Mouse (Mus musculus) heart, embryonic 13.5 days (tissue): ENCODE measurements at regions not wholly inside any gene's neighbourhood (a gene's known extent, or its start where the extent isn't known, plus 50 kb on each side); places are given as distances from the start of the nearest gene placed in this dataset.

Experiments used
- ATAC-seq: fragments of 200-750 bp; cut with Nextera tagmentation; 2 replicates; pipeline ENCODE4 v1.8.0; 2017; ENCODE audit warnings: moderate TSS enrichment; ENCODE audit not compliant: insufficient number of reproducible peaks, low FRiP score, low TSS enrichment; ENCODE audit errors: extremely low read depth
- H3K27ac ChIP-seq: fragments of 300-500 bp; sonication (generic); replicated peaks from 2 replicates; pipeline ENCODE4 v1.5.1; 2015; ENCODE audit warnings: moderate library complexity, mild to moderate bottlenecking, inconsistent platforms
- H3K27me3 ChIP-seq: fragments of 300-500 bp; sonication (generic); replicated peaks from 2 replicates; pipeline ENCODE4 v1.6.1; 2015; ENCODE audit warnings: mild to moderate bottlenecking, inconsistent platforms
- H3K36me3 ChIP-seq: fragments of 300-500 bp; sonication (generic); 2 replicates; pipeline ENCODE4 v1.6.1; 2015; ENCODE audit warnings: mild to moderate bottlenecking, inconsistent platforms
- H3K4me1 ChIP-seq: fragments of 300-500 bp; sonication (generic); 2 replicates; pipeline ENCODE4 v1.6.1; 2015; ENCODE audit warnings: inconsistent platforms
- H3K4me2 ChIP-seq: fragments of 300-500 bp; sonication (generic); 2 replicates; pipeline ENCODE4 v1.6.1; 2015; ENCODE audit warnings: inconsistent platforms, mild to moderate bottlenecking, moderate library complexity
- H3K4me3 ChIP-seq: fragments of 300-500 bp; sonication (generic); 2 replicates; pipeline ENCODE4 v1.5.1; 2015; ENCODE audit warnings: moderate library complexity, mild to moderate bottlenecking, inconsistent platforms
- H3K9ac ChIP-seq: fragments of 300-500 bp; sonication (generic); 2 replicates; pipeline ENCODE4 v1.6.1; 2015; ENCODE audit warnings: inconsistent platforms, mild to moderate bottlenecking, moderate library complexity
- H3K9me3 ChIP-seq: fragments of 300-500 bp; sonication (generic); 2 replicates; pipeline ENCODE4 v1.6.1; 2016; ENCODE audit warnings: inconsistent platforms
- WGBS: fragments of 180-500 bp; shearing (Covaris S2); methylation state at CpG from one replicate; pipeline ENCODE4 v1.1.7; 2015; ENCODE audit warnings: mixed read lengths; 5-methylcytosine and 5-hydroxymethylcytosine counted together

DNA sequence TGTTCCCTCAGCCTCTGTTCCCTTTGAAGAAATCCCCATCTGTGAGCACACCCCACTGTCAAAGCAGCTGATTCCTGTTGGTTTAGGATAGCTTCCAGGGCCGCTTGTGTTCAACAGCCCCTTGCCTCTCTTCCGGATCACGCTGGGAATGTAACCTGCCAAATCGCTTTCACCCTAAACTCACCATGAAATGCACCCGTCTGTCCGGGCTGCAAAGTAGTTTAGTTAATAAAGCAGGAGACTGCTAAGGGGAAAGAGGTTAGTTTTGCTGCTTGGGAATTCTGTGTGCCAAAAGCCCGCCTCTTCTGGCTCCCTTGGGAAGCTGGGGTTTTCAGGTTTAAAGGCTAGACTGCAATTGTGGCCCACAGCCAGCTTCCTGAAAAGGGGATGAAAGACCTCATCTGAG is 1278.9 kb downstream of the Gsdmc2 start:
- Histone ChIP-seq H3K4me1 (peaks cover 14% of the 10 kb centered on the region), H3K4me2 (peak overlapping the region; percentile 58), H3K4me3 (peak overlapping the region; percentile 25; the same call in 1 of the 2 replicates), H3K27me3 (no peaks in the 10 kb centered on the region), H3K9ac (no peak overlapping the region), H3K36me3 (no peaks in the 10 kb centered on the region), H3K9me3 (no peaks in the 10 kb centered on the region), H3K27ac (0 out of 2 replicates have a peak overlapping the region, but pooled peaks have one; percentile 29)
- 10% methylated on average over 7 of the region's 7 CpGs for WGBS
- ATAC-seq, result no peak

DNA sequence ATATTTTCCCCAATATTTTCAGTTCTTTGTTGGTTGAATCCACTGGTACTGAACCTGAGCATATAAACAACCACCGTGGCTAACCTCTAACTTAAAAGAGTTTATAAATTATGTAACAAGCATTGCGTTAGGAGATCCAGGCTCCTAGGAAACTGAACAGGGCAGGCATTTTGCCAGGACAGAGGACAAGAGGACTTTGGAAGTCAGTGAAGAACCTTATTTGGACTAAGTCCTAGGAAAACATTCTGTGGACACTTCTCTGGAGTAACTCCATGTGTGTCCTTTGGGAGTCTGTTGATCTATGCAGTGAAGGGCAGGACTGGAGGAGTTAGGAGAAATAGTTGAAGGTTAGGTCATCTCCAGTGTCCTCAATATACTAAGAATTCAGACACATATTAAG is 1311.7 kb downstream of the Gsdmc2 start:
- no peak overlapping the region for H3K27ac ChIP-seq
- no peaks in the 10 kb centered on the region for H3K36me3 ChIP-seq
- no peak overlapping the region for H3K4me2 ChIP-seq
- no peaks in the 10 kb centered on the region for H3K27me3 ChIP-seq
- no peak for ATAC-seq
- H3K4me1 ChIP-seq, result no peaks in the 10 kb centered on the region
- H3K4me3 ChIP-seq, result no peak overlapping the region
- no peak overlapping the region for H3K9ac ChIP-seq
- H3K9me3 ChIP-seq, result no peaks in the 10 kb centered on the region
- 65% methylated on average over 2 of the region's 2 CpGs for WGBS

DNA sequence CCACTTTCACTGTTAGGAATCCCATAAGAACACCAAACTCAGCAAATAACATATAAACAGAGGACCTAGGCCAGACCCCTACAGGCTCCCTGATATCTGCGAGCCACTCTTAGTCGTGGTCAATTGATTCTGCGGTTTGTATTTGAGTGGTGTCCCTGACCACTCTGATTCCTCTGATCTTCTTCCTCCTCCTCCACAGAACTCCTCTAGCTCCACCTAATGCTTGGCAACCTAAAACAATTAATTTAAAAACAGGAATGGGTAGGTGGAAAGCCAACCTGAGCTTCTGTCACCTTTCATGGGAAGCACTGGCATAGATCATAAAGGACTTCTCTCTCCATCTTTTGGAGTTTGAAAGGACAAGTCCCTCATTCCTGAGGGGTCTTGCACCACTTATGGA is 1316.0 kb downstream of the Gsdmc2 start:
- 66% methylated on average over 3 of the region's 3 CpGs for WGBS
- no peak overlapping the region for H3K4me3 ChIP-seq
- no peak for ATAC-seq
- H3K9me3 ChIP-seq, result no peaks in the 10 kb centered on the region
- no peak overlapping the region for H3K4me2 ChIP-seq
- no peaks in the 10 kb centered on the region for H3K36me3 ChIP-seq
- no peak overlapping the region for H3K27ac ChIP-seq
- H3K9ac ChIP-seq, result no peak overlapping the region
- H3K27me3 ChIP-seq, result no peaks in the 10 kb centered on the region
- H3K4me1 ChIP-seq, result no peaks in the 10 kb centered on the region

DNA sequence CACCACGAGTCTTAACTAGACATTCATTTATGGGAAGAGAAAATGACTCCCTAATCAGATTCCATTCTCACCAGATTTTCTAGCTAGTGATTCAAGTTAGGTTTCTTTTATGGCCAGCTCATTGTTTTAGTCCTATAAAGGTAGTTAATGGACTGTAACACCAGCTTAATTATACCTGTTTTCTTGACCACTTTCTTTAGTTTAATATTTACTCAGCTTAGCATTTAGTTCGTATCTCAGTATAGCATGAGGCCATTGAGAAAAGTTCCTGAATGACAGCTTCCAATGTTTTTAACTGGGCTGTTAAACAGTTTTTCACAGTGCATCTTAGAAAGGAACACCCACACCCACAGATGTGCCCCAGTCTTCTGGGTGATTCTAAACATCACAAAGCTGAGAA is 1320.3 kb downstream of the Gsdmc2 start:
- no peak for ATAC-seq
- H3K4me2 ChIP-seq, result no peak overlapping the region
- H3K9me3 ChIP-seq, result no peaks in the 10 kb centered on the region
- H3K27ac ChIP-seq, result no peak overlapping the region
- WGBS, result 64% methylated on average over 2 of the region's 2 CpGs
- no peaks in the 10 kb centered on the region for H3K36me3 ChIP-seq
- H3K27me3 ChIP-seq, result no peaks in the 10 kb centered on the region
- H3K4me1 ChIP-seq, result no peaks in the 10 kb centered on the region
- no peak overlapping the region for H3K9ac ChIP-seq
- no peak overlapping the region for H3K4me3 ChIP-seq

DNA sequence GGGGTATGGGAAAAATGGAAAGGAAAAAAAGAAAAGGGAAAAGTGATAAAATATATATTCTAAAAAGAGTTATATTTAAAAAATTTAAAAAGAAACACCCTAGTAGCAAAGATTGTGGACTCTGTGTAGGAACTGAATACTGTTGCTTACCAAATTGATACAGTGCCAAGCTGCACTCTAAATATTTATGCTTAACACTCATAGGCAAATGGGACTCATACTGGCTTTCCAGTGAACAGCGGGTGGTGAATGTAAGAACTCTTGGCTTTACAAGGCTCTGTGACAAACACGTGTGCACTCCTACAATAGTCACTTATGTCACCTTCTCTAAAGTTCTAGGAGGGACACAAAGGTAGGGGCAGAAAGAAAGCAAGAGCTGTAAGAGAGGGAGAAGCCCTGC is 1320.8 kb downstream of the Gsdmc2 start:
- Histone ChIP-seq H3K4me1 (no peaks in the 10 kb centered on the region), H3K4me2 (no peak overlapping the region), H3K27ac (no peak overlapping the region), H3K4me3 (no peak overlapping the region), H3K27me3 (no peaks in the 10 kb centered on the region), H3K36me3 (no peaks in the 10 kb centered on the region), H3K9me3 (no peaks in the 10 kb centered on the region), H3K9ac (no peak overlapping the region)
- ATAC-seq, result no peak
- 43% methylated on average over 2 of the region's 2 CpGs for WGBS

DNA sequence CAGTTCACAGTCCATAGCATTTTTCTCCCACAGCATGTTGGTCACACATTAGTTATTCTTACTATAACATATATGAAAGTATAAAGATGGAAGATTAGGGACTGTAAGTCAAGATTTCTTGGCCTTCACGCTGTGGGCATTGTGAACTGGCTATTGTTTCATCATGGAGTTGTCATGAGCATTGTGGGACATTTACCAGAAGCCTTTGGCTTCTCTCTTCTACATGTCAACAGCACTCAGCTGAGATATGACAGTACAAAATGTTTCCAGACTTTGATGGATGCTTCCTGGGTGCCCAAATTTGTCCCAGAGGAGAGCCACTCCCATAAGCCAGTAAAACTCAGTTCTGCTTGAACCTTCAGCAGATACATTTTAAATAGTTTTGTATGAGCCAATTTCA is 1331.5 kb downstream of the Gsdmc2 start:
- Histone ChIP-seq H3K27ac (no peak overlapping the region), H3K4me1 (peaks cover 15% of the 10 kb centered on the region; the same call in 1 of the 2 replicates), H3K9ac (no peak overlapping the region), H3K4me2 (no peak overlapping the region), H3K9me3 (no peaks in the 10 kb centered on the region), H3K4me3 (no peak overlapping the region), H3K27me3 (no peaks in the 10 kb centered on the region), H3K36me3 (no peaks in the 10 kb centered on the region)
- 37% methylated on average over 1 of the region's 1 CpGs for WGBS
- no peak for ATAC-seq

DNA sequence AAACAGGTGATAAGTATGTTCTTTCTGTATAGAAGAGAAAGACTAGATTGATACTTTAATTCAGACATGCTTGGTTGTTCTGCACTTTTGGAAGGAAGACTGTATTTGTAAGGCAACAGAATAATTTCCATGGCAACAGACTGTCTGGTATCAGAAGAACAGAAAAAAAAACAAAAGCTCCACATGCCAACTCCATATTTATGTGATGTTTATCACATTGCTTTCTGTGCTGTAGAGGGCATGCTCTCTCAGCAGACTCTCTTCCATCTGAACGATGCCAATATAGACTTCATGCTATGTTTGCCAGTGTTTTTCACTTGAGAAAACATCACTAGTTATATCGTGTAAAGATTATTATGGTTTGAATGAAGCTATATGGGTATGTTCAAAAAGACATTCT is 1333.5 kb downstream of the Gsdmc2 start:
- Histone ChIP-seq H3K4me2 (no peak overlapping the region), H3K36me3 (no peaks in the 10 kb centered on the region), H3K4me1 (peaks cover 15% of the 10 kb centered on the region; the same call in 1 of the 2 replicates), H3K27ac (no peak overlapping the region), H3K27me3 (no peaks in the 10 kb centered on the region), H3K4me3 (no peak overlapping the region), H3K9ac (no peak overlapping the region), H3K9me3 (no peaks in the 10 kb centered on the region)
- no peak for ATAC-seq
- 86% methylated on average over 2 of the region's 2 CpGs for WGBS

DNA sequence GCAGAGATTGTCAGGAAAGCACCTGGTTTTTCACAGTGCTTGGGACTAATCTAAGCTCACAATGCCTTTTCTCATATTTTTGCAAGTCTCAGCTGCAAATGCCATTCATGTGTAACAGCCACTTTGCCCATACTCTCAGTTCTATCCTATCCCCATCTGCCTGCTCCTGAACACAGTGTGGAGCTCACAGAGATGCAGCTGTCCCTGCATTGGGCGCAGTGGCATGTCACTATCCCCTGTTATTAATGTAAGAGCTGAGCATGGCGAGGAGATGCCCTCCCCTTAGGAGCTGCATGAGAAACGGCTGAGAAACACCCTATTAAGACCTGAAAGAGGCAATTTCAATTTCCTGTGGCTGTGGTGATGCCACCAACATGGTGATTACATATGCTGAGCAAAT is 1341.1 kb downstream of the Gsdmc2 start:
- Histone ChIP-seq H3K4me3 (no peak overlapping the region), H3K9ac (no peak overlapping the region), H3K9me3 (no peaks in the 10 kb centered on the region), H3K36me3 (no peaks in the 10 kb centered on the region), H3K4me2 (no peak overlapping the region), H3K4me1 (peaks cover 8% of the 10 kb centered on the region), H3K27me3 (no peaks in the 10 kb centered on the region), H3K27ac (no peak overlapping the region)
- no peak for ATAC-seq
- 57% methylated on average over 3 of the region's 3 CpGs for WGBS

DNA sequence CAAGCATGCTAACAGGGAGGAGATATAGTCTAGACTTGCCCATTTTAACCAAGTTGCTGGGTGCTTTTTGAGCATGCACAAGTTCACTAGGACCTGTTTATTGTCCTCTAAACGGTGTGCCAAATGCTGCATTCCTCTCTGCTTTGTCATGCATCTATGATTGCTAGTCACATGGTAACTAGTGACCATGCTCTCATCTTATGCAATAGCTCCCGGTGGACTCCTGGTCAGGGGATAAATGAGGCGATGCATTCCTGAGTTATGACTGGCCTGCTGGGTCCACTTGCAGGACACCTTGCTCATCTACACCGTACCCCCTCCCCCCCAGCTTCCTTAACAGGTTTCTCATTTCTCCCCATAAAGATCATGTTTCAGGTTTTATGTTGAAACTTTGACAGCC is 1344.0 kb downstream of the Gsdmc2 start:
- H3K36me3 ChIP-seq, result no peaks in the 10 kb centered on the region
- no peaks in the 10 kb centered on the region for H3K27me3 ChIP-seq
- ATAC-seq, result no peak
- H3K4me2 ChIP-seq, result no peak overlapping the region
- H3K4me3 ChIP-seq, result no peak overlapping the region
- no peaks in the 10 kb centered on the region for H3K9me3 ChIP-seq
- WGBS, result 47% methylated on average over 4 of the region's 4 CpGs
- H3K9ac ChIP-seq, result no peak overlapping the region
- H3K27ac ChIP-seq, result no peak overlapping the region
- H3K4me1 ChIP-seq, result peaks cover 13% of the 10 kb centered on the region

DNA sequence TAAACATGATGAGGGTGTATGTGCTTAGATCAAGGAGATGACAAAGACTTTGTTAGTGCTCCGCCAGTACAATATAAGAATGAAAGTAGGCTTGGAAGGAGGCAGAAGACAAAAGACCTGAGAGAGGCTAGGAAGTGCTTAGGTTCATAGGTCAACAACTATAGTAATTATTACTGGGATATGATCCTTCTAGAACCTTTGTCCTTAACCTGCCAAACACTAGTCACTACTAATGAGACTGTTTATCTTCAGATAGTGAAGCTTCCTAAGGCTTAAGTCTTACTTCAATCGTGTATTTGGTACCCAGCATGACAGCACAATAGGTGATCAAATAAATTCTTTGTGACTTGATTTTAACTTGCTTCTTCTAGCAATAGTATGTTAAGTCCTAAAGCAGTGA is 1344.5 kb downstream of the Gsdmc2 start:
- Histone ChIP-seq H3K4me2 (no peak overlapping the region), H3K36me3 (no peaks in the 10 kb centered on the region), H3K9me3 (no peaks in the 10 kb centered on the region), H3K9ac (no peak overlapping the region), H3K27me3 (no peaks in the 10 kb centered on the region), H3K4me1 (peaks cover 15% of the 10 kb centered on the region), H3K27ac (no peak overlapping the region), H3K4me3 (no peak overlapping the region)
- WGBS, result 66% methylated on average over 2 of the region's 2 CpGs
- ATAC-seq, result no peak

DNA sequence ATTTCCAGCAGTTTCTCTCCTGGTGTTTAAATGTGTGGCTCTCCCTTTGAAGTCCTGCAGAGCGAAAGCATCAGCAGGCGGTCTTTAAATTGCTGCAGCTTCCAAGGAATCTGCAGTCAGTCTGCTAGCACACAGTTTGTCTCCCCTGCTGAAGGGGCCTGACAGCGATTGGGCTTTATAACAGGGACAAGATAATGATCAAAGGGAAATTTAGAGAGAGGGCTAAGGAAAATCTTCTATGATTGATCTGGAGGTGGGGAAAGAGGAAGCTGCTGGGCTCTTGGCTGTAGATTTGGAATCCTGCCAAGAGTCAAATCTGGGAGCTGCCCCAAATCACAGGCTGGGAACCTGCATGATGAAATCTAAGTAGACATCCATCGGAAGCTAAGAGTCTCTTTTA is 1348.8 kb downstream of the Gsdmc2 start:
- H3K4me3 ChIP-seq, result no peak overlapping the region
- peak overlapping the region; percentile 27 for H3K4me2 ChIP-seq
- no peak for ATAC-seq
- H3K27me3 ChIP-seq, result no peaks in the 10 kb centered on the region
- H3K9ac ChIP-seq, result no peak overlapping the region
- H3K36me3 ChIP-seq, result no peaks in the 10 kb centered on the region
- WGBS, result 12% methylated on average over 4 of the region's 4 CpGs
- H3K27ac ChIP-seq, result no peak overlapping the region
- no peaks in the 10 kb centered on the region for H3K9me3 ChIP-seq
- peaks cover 15% of the 10 kb centered on the region for H3K4me1 ChIP-seq

DNA sequence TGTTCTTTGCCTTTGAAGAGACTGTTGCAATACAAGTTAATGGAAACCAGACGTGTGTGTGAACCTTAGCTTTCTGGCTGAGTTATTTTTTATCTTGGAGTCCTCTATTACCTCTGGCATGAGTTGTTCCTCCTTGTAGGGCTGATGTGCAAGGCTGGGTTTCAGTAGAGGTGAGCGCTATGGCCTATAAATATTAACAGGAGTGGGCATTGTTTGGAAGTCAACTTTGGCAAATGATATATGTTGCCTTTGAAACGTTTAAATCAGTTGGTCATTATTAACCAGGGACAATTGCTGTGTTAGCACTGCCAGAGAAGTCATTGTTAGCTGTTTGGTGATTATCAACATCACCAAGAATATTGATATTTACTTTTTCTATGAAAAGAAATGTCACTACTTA is 1352.6 kb downstream of the Gsdmc2 start:
- WGBS, result 63% methylated on average over 3 of the region's 3 CpGs
- Histone ChIP-seq H3K27me3 (no peaks in the 10 kb centered on the region), H3K4me2 (no peak overlapping the region), H3K9me3 (no peaks in the 10 kb centered on the region), H3K4me3 (no peak overlapping the region), H3K4me1 (peaks cover 24% of the 10 kb centered on the region), H3K36me3 (no peaks in the 10 kb centered on the region), H3K27ac (no peak overlapping the region), H3K9ac (no peak overlapping the region)
- no peak for ATAC-seq
